Mouse (Mus musculus): ENCODE measurements around the gene Preb.
A peak's percentile ranks its signal among the peaks of the same experiment; 100 is the strongest.

Preb gene

GRCm38 (mm10) chr5:30954556-30954955 is 5.6 kb downstream of the Preb start:
- no peak for DNase-seq (ENCODE audit: low spot score)

- no peak for DNase-seq (ENCODE audit: low spot score)
Observed at GRCm38 (mm10) chr5:30954065-30954464, 6.1 kb downstream of the Preb start.

- no peak for DNase-seq (ENCODE audit: low spot score)
Observed at GRCm38 (mm10) chr5:30952551-30952950, 7.6 kb downstream of the Preb start.

GRCm38 (mm10) chr5:30951706-30952105 is 8.5 kb downstream of the Preb start:
- DNase-seq (ENCODE audit: low spot score): no peak

- DNase-seq (ENCODE audit: low spot score): no peak
Observed at GRCm38 (mm10) chr5:30950922-30951321, 9.2 kb downstream of the Preb start.

GRCm38 (mm10) chr5:30950451-30950850 is 9.7 kb downstream of the Preb start:
- DNase-seq (ENCODE audit: low spot score): no peak

- peak; percentile 76 for DNase-seq (ENCODE audit: low spot score)
Observed at GRCm38 (mm10) chr5:30949654-30950326, 10.4 kb downstream of the Preb start.

- no peak for DNase-seq (ENCODE audit: low spot score)
Observed at GRCm38 (mm10) chr5:30948620-30949019, 11.5 kb downstream of the Preb start.

GRCm38 (mm10) chr5:30944956-30945781 is 15.0 kb downstream of the Preb start, which contains the start of gene Cgref1:
TSS of gene Cgref1 (minus strand) at chr5:30945591.
- DNase-seq (ENCODE audit: low spot score): no peak

GRCm38 (mm10) chr5:30944344-30944743 is 15.8 kb downstream of the Preb start:
- DNase-seq (ENCODE audit: low spot score): no peak

- no peak for DNase-seq (ENCODE audit: low spot score)
Observed at GRCm38 (mm10) chr5:30943004-30943403, 17.2 kb downstream of the Preb start.

- no peak for DNase-seq (ENCODE audit: low spot score)
Observed at GRCm38 (mm10) chr5:30934725-30935461, 25.3 kb downstream of the Preb start.

GRCm38 (mm10) chr5:30933705-30934104 is 26.5 kb downstream of the Preb start:
- no peak for DNase-seq (ENCODE audit: low spot score)

GRCm38 (mm10) chr5:30931378-30931777 is 28.8 kb downstream of the Preb start:
- DNase-seq (ENCODE audit: low spot score): no peak

- no peak for DNase-seq (ENCODE audit: low spot score)
Observed at GRCm38 (mm10) chr5:30930846-30931245, 29.3 kb downstream of the Preb start.

GRCm38 (mm10) chr5:30930121-30930520 is 30.0 kb downstream of the Preb start:
- DNase-seq (ENCODE audit: low spot score): no peak

- DNase-seq (ENCODE audit: low spot score): no peak
Observed at GRCm38 (mm10) chr5:30927945-30928529, 32.1 kb downstream of the Preb start.

GRCm38 (mm10) chr5:30926073-30926472 is 34.1 kb downstream of the Preb start:
- no peak for DNase-seq (ENCODE audit: low spot score)

- DNase-seq (ENCODE audit: low spot score): no peak
Observed at GRCm38 (mm10) chr5:30925217-30925616, 34.9 kb downstream of the Preb start.

- no peak for DNase-seq (ENCODE audit: low spot score)
Observed at GRCm38 (mm10) chr5:30924614-30925013, 35.5 kb downstream of the Preb start.

- no peak for DNase-seq (ENCODE audit: low spot score)
Observed at GRCm38 (mm10) chr5:30923119-30923518, 37.0 kb downstream of the Preb start.

- no peak for DNase-seq (ENCODE audit: low spot score)
Observed at GRCm38 (mm10) chr5:30922581-30923041, 37.5 kb downstream of the Preb start.

Data from spleen, adult 12 weeks (tissue).